Mouse (Mus musculus) heart, adult 18-20 months (tissue): ENCODE results near the gene Flrt1. TPM values are rescaled to one million over a fixed set of nuclear protein-coding genes. Genes with fewer than 3 reads are reported as not detected.

Source experiments
- DNase-seq, 2 experiments: peaks; one replicate each; pipeline ENCODE4 v3.0.0; 2021 to 2022; ENCODE audit warnings: mixed read lengths in 1 of 2
- total RNA-seq, 2 experiments: library from RNA; stranded (reverse); gene quantifications; 2 replicates each; pipeline ENCODE4 v1.2.3; 2021

Flrt1 gene
- total RNA-seq, 2 experiments from 2014 or later: 0.82 to 1.4 TPM

GRCm38 (mm10) chr19:7130317-7130716 lies 24.8 kb upstream of the Flrt1 start:
- no peak for DNase-seq

- DNase-seq: no peak
Observed at GRCm38 (mm10) chr19:7128551-7129475, 23.3 kb upstream of the Flrt1 start.

- DNase-seq: no peak
Observed at GRCm38 (mm10) chr19:7126933-7127332, 21.4 kb upstream of the Flrt1 start.

GRCm38 (mm10) chr19:7126209-7126608 lies 20.7 kb upstream of the Flrt1 start:
- DNase-seq: no peak

- no peak for DNase-seq
Observed at GRCm38 (mm10) chr19:7125526-7126156, 20.1 kb upstream of the Flrt1 start.

- DNase-seq: no peak
Observed at GRCm38 (mm10) chr19:7122698-7123306, 17.3 kb upstream of the Flrt1 start.

- peak; percentile 62 to 73 for DNase-seq
Observed at GRCm38 (mm10) chr19:7122277-7122676, 16.7 kb upstream of the Flrt1 start.

- peak; percentile 24 to 45 for DNase-seq
Observed at GRCm38 (mm10) chr19:7121252-7121651, 15.7 kb upstream of the Flrt1 start.

- no peak for DNase-seq
Observed at GRCm38 (mm10) chr19:7117653-7118307, 12.3 kb upstream of the Flrt1 start.

- no peak for DNase-seq
Observed at GRCm38 (mm10) chr19:7117141-7117540, 11.6 kb upstream of the Flrt1 start.

GRCm38 (mm10) chr19:7116038-7116731 lies 10.7 kb upstream of the Flrt1 start:
- no peak for DNase-seq

GRCm38 (mm10) chr19:7113574-7113973 lies 8.0 kb upstream of the Flrt1 start:
- no peak for DNase-seq

GRCm38 (mm10) chr19:7112628-7113027 lies 7.1 kb upstream of the Flrt1 start:
- no peak for DNase-seq

GRCm38 (mm10) chr19:7111710-7112109 lies 6.2 kb upstream of the Flrt1 start:
- DNase-seq: no peak

- DNase-seq: no peak
Observed at GRCm38 (mm10) chr19:7111309-7111708, 5.8 kb upstream of the Flrt1 start.

GRCm38 (mm10) chr19:7110875-7111274 lies 5.3 kb upstream of the Flrt1 start:
- DNase-seq: no peak

- no peak for DNase-seq
Observed at GRCm38 (mm10) chr19:7110097-7110496, 4.6 kb upstream of the Flrt1 start.

- DNase-seq: peak; percentile 34 to 38
Observed at GRCm38 (mm10) chr19:7108114-7108905, 2.8 kb upstream of the Flrt1 start.

GRCm38 (mm10) chr19:7107174-7107573 lies 1.6 kb upstream of the Flrt1 start:
- DNase-seq: no peak

- no peak for DNase-seq
Observed at GRCm38 (mm10) chr19:7106566-7106965, 1.0 kb upstream of the Flrt1 start.

GRCm38 (mm10) chr19:7103993-7104401 lies 1.5 kb downstream of the Flrt1 start:
- DNase-seq: peak; percentile 53
